Mouse (Mus musculus) B cell, adult 2 months (primary cell): ENCODE data around the gene Maff.

Experiments
- DNase-seq, 2 experiments: peaks; one replicate each; pipeline ENCODE4 v3.0.0; 2022

Gene Maff

DNA sequence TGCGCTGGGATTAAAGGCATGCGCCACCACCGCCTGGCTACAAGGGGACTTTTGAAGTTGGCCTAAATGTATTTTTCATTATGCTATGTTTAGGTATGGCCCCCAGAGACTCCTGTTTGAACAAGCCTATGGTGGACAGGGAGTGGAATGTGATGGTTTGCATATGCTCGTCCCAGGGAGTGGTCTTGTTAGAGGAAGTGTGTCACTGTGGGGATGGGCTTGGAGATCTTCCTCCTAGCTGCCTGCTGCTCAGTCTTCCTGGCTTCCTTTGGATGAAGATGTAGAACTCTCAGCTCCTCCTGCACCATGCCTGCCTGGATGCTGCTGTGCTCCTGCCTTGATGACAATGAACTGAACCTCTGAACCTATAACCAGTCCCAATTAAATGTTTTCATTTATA is 15.9 kb upstream of the Maff start:
- no peak for DNase-seq

DNA sequence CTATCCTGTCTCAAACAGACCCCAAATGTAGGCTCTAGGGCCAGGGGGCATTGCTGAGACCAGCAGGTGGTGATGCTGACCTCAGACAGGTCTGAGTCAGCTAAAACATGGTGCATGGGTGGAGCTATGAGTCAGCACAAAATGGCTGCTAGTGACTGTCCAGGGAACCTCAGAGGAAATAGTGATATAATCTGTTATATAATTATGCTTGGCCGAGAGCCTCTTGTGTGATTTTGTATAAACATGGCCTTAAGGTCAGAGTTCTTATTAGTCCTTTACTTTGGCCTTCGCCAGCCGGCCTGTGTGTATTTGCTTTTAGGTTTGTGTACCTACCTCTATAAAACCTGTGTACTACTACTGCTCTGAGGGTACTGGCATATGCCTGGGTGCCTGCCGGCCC is 13.0 kb upstream of the Maff start:
- DNase-seq = no peak

DNA sequence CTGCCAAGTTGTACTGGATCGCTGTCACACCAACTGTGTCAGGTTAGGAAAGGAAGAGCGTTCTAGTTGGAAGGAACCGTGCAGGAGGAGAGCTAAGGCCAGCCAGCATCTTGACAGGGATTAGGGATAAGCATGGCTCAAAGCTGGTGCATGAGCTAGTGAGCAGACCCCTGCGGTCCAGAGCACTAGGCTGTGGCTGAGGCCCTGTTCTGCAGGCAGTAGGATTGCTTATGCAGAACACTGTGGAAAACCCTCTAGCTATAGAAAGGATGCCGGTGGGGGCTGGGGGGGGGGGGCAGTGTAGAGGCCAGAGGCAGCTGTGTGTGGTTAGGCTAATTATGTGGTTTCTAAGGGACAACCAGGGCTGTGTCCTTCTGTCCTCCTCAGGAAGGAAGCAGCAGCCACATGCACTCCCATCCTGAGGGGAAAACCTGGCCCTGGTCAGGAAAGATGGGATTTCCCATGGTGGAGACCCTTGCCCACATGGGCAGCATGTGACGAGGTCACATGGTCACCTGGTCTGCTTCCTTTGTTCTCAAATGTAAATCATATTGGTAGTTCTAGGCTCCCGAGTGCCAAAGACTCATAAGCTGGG is 11.3 kb upstream of the Maff start:
- peak in 1 of 2 experiments; percentile 17 for DNase-seq

DNA sequence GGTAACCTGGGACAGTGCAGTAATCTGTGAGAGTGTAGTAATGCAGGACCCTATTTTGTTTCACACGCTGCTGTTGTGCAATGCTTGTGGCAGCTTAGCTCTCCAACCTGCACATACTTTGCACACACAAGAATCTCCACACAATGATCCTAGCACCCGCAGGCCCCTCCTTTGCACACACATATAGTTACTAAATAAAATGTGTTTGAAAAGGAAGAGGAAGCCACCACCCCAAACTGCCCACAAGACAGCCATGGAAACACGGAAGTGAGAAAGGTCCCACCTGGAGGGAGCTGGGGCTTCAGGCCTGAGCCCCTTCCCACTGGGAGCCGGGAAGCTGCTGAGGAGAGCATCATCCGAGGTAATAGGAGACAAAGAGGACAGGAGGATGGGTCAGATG is 7.4 kb upstream of the Maff start:
- no peak for DNase-seq

DNA sequence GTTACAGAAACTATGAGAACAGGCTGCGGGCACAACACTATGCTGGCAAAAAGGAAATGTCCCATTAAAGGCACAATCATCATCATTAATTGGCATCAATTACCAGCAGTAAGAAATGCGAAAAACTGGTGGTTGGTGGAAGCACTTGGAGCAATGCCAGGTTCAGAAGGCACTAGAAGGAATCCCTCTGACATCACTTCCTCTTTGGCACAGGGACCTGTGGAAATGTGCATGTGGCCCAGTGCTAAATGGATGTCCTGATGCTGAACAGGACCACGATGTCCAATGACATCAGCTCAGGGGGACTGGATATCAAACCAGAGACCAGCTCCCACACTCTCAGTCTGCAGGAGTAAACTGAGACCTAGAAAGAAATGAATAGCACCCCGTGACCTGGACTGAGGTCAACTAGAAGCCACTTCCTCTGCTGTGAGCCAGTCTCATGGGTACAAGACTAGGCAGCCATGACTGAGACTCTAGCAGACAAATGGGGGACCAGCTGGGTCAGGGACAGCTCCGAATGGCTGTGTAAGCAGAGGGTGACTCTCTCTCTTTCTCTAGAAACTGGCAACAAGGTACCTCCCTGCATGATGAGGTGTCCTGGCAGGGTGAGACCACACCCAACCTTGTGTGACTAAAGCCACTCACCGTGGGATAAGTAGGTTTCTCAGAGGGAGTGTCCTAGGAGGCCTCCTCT is 3.6 kb upstream of the Maff start:
- peak in 1 of 2 experiments; percentile 43 for DNase-seq

DNA sequence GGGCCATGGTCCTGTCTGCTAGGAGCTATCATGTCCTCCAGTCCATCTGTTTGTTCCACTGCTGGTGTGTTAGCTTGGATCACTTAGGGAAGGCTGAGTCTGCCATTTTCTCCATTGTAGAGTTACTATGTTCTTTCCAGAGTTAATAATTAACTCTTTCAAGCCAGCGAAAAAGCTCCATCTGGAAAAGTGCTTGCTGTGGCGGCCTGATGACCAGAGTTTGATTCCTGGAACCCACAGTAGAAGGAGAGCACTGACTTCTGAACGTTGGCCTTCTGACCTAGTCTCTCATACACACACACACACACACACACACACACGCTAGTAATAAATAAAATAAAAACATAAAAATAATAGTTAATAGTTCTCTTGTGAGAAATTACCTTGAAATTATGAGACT is 1.8 kb upstream of the Maff start:
- DNase-seq = no peak

DNA sequence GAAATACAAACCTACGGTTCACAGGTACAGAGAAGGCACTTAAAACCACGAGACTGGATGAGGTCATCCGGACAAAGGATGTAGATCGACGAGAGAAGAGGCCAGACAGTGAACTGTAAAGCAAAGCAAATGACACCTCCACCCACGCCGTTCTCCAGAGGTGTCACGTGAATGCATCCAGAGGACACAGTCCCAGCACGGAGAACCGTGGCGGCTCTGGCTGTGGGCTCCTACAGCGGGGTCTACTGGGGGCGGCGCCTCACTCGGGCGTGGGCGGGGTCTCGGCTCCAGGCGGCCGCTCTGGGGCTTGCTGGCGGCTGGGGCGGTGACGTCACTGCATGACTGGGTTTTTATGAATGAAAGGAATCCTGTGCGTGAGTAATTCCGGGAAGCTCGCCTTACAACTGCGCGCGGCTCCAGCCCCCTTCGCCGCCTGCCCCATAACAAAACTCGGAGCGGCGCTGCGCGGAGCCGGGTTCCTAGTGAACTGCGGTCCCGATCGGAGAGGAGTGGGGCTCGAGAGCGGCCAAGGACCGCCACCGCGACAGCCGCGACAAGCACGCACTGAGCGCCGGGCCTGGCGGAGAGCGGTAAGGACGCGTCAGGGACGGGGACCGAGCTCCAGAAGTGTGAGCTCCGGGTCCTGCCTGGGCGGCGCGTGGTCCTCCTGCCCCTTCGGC is 884 bp downstream of the Maff start:
- peak; percentile 95 for DNase-seq

DNA sequence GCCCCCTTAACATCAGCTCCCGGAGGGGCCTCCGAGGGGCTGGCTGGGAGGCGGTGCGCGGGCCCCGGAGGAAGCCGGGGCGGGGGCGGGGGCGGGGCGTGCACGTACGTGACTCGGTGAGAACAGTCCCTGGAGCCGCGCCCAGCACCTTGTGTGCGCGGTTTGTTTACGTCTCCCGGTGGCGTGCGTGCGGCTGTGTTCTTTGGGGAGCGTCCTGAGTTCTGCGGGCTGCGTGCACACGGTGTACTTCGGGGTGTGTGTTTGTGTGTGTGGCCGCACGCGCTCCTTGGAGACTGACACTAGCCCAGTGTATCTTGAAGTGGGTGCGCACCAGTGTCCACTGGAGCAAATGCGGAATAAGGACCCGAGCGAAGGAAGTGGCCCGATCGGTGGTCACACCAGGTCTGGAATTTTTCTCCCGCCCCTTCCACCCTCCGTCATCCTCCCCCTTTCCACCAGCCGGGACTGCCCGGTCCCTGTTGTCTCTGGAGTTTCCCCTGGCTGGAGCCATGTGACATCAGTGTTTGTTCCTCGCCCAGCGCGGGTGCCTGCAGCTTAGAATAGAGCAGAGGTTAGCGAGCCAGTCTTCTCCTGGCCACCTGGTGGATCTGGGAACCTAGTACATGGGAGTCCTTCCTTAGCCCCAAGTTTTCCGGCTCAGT is 1.6 kb downstream of the Maff start:
- peak; percentile 77 to 79 for DNase-seq

DNA sequence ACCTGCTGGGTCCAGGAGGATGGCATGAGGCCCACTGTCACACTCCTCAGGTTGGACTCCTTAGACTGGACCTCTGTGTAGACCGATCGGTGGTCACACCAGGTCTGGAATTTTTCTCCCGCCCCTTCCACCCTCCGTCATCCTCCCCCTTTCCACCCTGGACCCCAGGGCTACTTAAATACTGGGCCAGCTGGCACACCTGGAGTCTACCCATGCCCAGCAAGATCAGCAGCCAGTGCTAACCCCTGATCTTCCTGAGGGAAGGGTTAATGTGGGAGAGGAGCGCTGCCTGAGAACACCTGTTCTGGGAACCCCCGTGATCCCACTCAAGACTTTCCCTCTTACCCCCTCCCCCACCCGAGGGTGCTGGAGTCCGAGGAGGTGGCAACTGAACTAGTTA is 2.2 kb downstream of the Maff start:
- DNase-seq = no peak

DNA sequence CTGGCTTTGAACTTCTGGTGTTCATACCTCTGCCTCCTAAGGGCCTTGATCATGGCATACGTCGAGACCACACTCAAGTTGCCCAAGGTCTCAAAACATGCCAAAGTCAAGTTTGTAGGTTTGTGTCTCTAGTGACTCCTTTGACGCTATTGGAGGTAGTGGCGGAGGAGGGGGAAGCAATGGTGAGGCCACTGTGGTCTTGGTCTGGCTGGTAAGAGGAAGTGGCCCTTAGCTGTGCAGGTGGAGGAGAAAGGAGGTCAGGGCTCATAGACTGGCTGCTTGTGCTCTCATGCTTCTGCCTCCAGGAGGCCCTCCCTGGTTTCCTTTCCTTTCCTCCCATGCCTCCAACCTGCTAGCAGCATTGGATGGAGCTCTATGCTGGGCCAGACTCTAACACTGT is 4.4 kb downstream of the Maff start:
- peak; percentile 59 to 64 for DNase-seq

DNA sequence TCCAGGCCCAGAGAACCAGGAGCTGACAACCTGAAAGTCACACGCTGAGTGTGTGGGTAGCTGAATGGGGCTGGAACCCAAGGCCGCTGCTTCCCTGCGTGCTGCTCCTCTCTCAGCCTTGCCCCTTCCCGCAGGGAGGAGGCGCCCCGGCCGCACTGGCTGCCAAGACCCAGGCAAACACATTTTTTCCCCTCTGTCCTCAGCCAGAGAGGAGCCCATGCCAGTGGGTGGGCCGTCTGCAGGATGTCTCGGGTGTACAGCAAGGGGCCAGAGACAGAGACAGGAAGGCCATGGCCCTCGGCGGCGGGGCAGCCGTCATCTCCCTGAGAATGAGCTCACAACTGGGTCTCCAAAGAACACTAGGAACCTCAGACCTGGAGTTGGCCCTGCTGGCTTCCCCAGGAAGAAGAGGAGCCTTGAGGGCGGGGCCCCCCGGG is 4.9 kb downstream of the Maff start:
- no peak for DNase-seq

DNA sequence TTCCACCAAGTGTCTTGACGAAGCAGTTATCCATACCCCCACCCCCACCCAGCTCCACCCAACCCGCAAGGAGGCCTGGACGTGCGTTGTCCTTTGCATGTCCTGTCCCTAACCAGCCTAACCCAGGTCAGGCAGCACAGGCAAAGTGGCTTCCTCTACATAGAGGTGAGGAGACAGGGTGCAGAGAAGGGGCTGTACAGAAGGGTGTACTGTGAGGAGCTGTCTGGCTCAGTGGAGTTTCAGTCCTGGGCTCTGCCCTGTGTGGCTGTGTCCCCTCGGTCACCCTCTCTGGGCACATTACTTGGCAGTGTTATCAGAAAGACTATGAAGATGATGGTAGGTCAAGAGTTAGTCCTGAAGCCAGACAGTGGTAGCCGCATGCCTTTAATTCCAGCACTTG is 6.1 kb downstream of the Maff start:
- no peak for DNase-seq

DNA sequence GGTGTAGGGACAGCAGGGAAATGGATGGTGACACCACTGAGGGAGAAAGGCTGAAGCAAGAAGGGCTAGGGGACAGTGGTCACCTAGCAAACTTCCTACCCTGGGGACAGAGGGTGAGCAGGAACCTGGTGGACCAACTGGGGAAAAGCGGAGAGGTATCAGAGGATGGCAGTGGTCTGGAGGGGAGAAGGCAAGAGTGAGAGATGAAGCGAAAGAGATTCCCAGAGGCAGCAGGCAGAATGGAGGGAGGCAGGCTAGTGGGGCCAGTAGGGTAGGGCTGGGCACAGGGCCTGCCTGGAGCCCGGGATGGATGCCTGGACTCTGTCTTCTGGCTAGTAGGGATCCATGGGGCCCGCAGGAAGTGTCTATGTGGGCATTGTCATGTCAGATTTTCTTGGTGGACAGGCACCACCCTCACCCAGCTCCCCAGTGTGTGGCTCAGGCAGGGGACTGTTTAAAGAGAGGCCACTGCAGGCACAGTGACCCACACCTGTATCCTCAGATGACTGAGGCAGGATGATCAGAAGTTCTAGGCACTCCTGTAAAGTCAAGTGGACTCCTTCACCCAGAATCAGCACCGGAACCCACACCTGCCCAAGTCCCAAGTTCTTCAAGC is 7.4 kb downstream of the Maff start:
- DNase-seq = no peak

DNA sequence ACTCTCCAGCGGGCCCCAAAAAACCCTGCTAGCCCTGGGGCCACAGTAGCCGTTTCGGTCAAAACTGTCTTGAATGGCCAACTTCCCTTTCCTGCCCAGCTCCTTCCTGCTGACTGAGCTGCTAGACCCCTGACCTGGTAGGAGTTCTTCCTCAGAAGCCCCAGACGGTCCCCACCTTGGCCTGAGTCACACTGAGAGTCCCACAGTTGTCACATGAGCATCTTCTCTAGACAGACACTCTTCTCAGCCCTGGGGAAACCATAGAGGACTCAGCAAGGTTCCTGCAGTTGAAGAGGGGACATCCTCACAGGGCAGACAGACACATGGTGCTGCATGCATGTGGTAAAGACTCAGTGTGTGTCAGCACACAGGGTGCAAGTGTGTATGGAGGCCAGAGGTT is 8.2 kb downstream of the Maff start:
- no peak for DNase-seq

DNA sequence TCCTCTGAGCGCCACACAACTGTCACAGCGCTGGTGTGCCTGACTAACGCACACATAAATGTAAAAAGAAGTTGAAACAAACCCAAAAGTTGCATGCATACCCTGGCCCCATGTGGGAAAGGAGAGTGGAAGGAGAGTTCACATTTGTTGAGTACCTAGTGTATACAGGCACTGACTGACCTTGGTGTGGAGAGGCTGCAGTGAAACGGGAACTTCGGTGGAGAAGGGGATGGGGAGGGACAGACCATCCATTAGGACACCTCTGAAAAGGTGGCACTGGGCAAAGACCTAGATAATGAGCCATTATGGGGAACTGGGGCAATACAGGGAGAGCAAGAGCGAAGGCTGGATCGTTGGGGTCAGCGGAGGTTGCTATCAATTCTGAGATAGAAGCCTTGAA is 10.1 kb downstream of the Maff start:
- no peak for DNase-seq

DNA sequence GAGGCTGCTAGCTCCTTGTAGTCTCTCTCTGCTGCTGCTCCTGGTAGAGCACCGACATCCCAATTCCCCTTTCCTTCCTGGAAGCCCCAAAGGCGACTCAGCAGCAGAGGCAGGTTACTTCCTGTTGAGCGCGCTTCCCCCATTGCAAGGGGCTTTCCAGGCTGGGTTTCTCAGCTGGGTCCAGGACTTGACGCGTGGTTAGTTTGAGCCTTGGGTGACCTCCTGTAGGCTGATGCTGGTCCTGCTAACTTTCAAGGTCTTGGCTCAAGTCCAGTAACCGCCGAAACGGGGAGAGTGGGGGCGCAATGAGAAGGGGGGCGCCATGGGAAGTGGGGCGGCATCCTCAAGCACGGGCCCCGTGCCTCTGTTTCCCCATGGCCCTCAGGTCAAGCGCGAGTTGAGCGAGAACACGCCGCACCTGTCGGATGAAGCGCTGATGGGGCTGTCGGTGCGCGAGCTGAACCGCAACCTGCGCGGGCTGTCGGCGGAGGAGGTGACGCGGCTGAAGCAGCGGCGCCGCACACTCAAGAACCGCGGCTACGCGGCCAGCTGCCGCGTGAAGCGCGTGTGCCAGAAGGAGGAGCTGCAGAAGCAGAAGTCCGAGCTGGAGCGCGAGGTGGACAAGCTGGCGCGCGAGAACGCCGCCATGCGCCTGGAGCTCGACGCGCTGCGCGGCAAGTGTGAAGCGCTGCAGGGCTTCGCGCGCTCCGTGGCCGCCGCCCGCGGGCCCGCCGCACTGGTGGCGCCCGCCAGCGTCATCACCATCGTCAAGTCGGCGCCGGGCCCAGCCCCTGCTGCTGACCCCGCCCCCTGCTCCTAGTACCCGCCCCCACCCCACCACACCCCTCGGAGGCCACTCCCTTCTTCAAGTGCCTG is 10.9 kb downstream of the Maff start:
- DNase-seq = peak; percentile 65 to 66

DNA sequence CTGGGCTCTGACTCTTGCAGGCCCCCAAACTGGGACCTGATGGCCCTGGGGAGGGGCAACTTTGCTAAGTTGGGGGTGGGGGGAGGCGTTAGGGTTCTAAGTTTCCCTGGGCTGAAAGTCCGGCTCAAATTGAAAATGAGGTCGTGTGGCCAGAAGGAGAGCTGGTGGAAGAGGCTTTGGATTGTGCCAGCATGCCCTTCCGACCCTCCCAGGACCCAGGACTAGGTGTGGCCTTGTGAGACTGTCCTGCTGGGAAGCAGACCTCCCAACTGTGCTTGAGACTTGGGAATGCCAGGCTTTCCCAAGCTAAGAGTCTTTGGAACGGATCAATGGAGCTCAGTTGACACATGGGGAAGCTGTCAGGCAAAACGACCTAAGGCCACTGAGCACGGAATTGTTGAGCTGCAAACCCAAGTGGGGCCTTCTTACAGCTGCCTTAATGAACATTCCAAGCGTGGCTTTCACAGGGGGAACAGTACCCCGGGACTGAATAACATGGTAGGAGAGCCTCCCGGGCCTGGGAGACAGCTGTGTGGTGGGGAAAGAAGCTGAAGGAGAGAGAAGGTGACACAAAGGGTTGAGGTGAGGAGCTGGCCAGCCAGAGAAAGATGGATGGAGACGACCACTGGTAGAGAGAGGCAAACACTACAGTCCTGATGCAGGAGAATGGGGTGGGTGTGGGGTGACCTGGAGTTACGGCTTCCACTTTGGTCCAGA is 11.7 kb downstream of the Maff start:
- DNase-seq = no peak

DNA sequence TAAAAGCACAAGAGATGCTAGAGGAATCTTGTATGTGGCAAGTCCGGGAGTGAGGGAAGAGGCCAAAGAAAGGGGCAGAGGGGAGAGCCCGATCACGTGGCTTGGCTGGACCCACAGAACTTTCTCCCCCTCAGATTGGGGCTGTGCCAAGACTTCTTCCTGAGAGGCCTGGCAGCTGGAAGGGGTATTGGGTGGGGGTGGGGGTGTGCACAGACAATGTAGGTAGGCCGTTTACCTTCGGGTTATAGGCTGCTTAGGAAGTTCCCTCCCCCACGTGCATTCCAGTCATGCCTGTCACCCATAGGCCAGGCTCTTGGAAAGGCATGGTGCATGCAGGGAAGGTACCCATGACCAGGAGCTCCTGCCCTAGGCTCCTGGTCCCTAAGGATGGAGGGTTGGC is 13.5 kb downstream of the Maff start:
- no peak for DNase-seq

DNA sequence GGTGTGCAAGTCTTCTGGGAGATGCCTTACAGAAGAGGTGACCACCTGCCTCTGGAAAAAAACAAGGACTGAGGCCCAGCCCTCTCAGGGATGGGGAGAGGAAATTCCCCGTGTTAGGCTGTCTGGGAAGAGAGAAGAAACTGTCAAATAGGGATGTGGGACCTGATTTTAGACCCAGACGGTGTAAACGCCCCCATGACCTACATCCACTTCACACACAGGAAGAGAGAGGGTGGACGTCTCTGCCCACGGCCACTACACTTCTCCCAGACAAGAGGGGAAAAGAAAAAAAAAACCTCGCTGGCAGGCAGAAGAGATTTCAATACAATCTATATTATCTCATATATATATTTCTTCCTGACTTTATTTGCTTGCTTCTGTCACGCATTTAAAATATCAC is 13.9 kb downstream of the Maff start:
- no peak for DNase-seq

DNA sequence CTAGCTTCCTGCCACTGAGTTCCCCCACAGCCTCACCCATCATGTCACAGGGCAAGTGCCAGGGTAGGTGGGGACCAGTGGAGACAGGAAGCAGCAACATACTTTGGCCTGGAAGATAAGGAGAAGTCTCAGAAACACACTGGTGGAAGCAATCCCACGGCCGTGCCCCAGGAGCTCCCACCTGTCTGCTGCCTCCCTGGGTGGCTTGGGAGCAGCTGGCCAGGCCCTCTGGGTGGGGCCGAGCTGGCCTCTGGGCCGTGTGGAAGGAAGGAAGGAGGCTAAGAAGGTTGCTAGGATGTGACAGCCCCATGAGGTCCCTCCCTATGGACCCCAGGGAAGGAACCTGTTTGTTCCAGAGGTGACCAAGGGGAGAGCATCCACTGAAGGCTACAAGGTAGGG is 14.6 kb downstream of the Maff start:
- DNase-seq = no peak

DNA sequence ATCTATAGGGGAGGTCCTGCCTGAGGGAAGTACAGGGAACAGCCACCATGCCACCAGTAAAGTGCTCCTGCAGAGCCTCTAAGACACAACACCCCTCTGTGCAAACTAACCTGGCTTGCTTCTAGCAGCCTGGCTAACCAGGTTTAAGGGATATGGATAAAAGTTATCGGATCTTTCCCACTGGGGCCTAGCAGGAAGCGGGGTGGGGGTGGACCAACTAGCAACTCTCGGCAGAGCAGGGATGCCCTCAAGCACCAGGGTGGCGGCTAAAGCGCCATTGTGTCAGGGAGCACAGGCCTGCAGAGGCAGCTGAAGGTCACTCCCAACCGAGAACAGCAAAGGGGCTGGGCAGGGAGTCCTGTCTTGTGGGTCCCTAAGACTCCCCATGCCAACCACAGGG is 17.7 kb downstream of the Maff start:
- no peak for DNase-seq

DNA sequence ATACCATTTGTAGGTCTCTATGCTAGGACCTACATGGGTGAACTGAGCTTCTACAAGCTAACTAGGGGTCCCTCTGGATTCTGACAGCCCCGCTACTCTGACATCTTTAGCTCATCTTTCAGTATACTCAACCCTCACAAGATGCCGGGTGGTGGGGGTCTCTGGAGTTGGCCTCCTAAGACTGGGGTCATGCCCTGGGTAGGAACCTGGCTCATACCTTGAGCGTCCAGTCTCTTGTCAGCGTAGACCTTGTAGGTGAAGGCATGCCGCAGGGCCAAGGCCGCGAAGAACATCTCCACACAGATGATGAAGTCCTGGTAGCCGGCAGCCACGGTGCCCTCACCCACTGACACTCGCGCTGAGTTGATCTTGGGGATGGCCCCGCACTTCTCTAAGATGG is 18.6 kb downstream of the Maff start:
- DNase-seq = no peak
